ENCODE assay signal across 8 mouse cellular contexts in genomic region chrX:153723110-153723916, GRCm38 (mm10). TPM values are rescaled to one million over a fixed set of nuclear protein-coding genes. Genes with fewer than 3 reads are reported as not detected.
DNase-seq lines count a peak whose midpoint lies in the region; ATAC-seq and TF ChIP-seq lines count a peak whose summit lies in the region.

Gene Nbdy, plus strand, starts transcription at chrX:153723590.

- DNase-seq in 3T3-L1 (ENCODE audit: low read depth, low spot score), result peak; percentile 80
- DNase-seq in adrenal gland, postnatal 4 days (ENCODE audit: low spot score in 2 of 2), result peak in 1 of 2 experiments; percentile 10
- peak; percentile 89 for DNase-seq in embryonic facial prominence, embryonic 14.5 days (ENCODE audit: low spot score)
- DNase-seq in heart, adult 2 months, result peak; percentile 66 to 68
- DNase-seq in kidney, adult 2 months, result peak; percentile 66
- peak; percentile 66 for DNase-seq in limb, embryonic 10.5 days (ENCODE audit: low spot score)
- DNase-seq in midbrain, embryonic 11.5 days (ENCODE audit: low spot score, missing footprints), result peak; percentile 94
- peak; percentile 49 for DNase-seq in right cerebral cortex, postnatal 4 days

- peak; percentile 96 for ATAC-seq in embryonic facial prominence, embryonic 14.5 days (ENCODE audit: low read depth)
- ATAC-seq in midbrain, embryonic 11.5 days (ENCODE audit: low FRiP score), result peak; percentile 87

- TF ChIP-seq EP300 in heart, adult 2 months (IDR thresholded peaks at IDR 0.05; ENCODE audit: insufficient read depth, low read depth, low read length), result no peak

- peak; percentile 64 for TF ChIP-seq POLR2A in heart, adult 2 months (IDR thresholded peaks at IDR 0.05; ENCODE audit: insufficient read depth, low read depth, low read length)
- TF ChIP-seq POLR2A in kidney, adult 2 months (IDR thresholded peaks at IDR 0.05; ENCODE audit: low read depth, low read length), result no peak

- no peak for TF ChIP-seq CTCF in heart, adult 2 months (IDR thresholded peaks at IDR 0.05)
- TF ChIP-seq CTCF in kidney, adult 2 months (conservative IDR thresholded peaks at IDR 0.05; ENCODE audit: insufficient read depth, insufficient read length, low read depth, low read length), result no peak

- intact Hi-C loops in heart, adult 2 months (cut with DNase I), result no loop called here

- H3K79me2 ChIP-seq in heart, adult 2 months (replicated peaks; ENCODE audit: control insufficient read depth, insufficient read depth, low read length), result no peaks in the 10 kb centered on the region

- H3K4me2 ChIP-seq in embryonic facial prominence, embryonic 14.5 days (ENCODE audit: low read depth, low read length), result peak within 1 kb of the TSS; percentile 56
- H3K4me2 ChIP-seq in midbrain, embryonic 11.5 days, result peak within 1 kb of the TSS; percentile 48

- no peaks in the 10 kb centered on the region for H3K4me1 ChIP-seq in embryonic facial prominence, embryonic 14.5 days (ENCODE audit: control insufficient read depth, insufficient read depth, low read length)
- no peaks in the 10 kb centered on the region for H3K4me1 ChIP-seq in heart, adult 2 months (ENCODE audit: control insufficient read depth, insufficient read depth, low read length)
- H3K4me1 ChIP-seq in kidney, adult 2 months (ENCODE audit: control insufficient read depth, insufficient read depth, low read length), result no peaks in the 10 kb centered on the region
- H3K4me1 ChIP-seq in limb, embryonic 10.5 days, result no peaks in the 10 kb centered on the region
- H3K4me1 ChIP-seq in midbrain, embryonic 11.5 days (ENCODE audit: control insufficient read depth, insufficient read depth, low read length), result no peaks in the 10 kb centered on the region; the same call in 1 of the 2 replicates

- 0 out of 2 replicates have a peak, but pooled peaks cover 4% of the 10 kb centered on the region for H3K36me3 ChIP-seq in embryonic facial prominence, embryonic 14.5 days (ENCODE audit: control insufficient read depth, insufficient read depth, low read length)
- no peaks in the 10 kb centered on the region; the same call in 1 of the 2 replicates for H3K36me3 ChIP-seq in heart, adult 2 months (ENCODE audit: control insufficient read depth, insufficient read depth, low read length)
- no peaks in the 10 kb centered on the region for H3K36me3 ChIP-seq in kidney, adult 2 months (ENCODE audit: control insufficient read depth, insufficient read depth, low read length)
- H3K36me3 ChIP-seq in limb, embryonic 10.5 days, result peaks cover 9% of the 10 kb centered on the region; the same call in 1 of the 2 replicates
- H3K36me3 ChIP-seq in midbrain, embryonic 11.5 days (ENCODE audit: control insufficient read depth, insufficient read depth, low read length), result no peaks in the 10 kb centered on the region

- no peaks in the 10 kb centered on the region for H3K27me3 ChIP-seq in embryonic facial prominence, embryonic 14.5 days (replicated peaks; ENCODE audit: control insufficient read depth, insufficient read depth, low read length)
- H3K27me3 ChIP-seq in heart, adult 2 months (ENCODE audit: control insufficient read depth, insufficient read depth, low read length), result no peaks in the 10 kb centered on the region
- no peaks in the 10 kb centered on the region for H3K27me3 ChIP-seq in kidney, adult 2 months (replicated peaks; ENCODE audit: control insufficient read depth, insufficient read depth, low read length)
- peaks cover 10% of the 10 kb centered on the region; the same call in 1 of the 2 replicates for H3K27me3 ChIP-seq in limb, embryonic 10.5 days (ENCODE audit: low read depth, poor library complexity, severe bottlenecking)
- H3K27me3 ChIP-seq in midbrain, embryonic 11.5 days (ENCODE audit: control insufficient read depth, insufficient read depth, low read length), result no peaks in the 10 kb centered on the region

- WGBS in embryonic facial prominence, embryonic 14.5 days, result 17% methylated on average over 28 of the region's 32 CpGs
- WGBS in heart, adult 2 months, result 13% methylated on average over 32 of the region's 32 CpGs
- WGBS in kidney, adult 2 months, result under 1% methylated on average over 32 of the region's 32 CpGs
- WGBS in limb, embryonic 10.5 days, result 13% methylated on average over 32 of the region's 32 CpGs
- 18% methylated on average over 32 of the region's 32 CpGs for WGBS in midbrain, embryonic 11.5 days

- H3K4me3 ChIP-seq in embryonic facial prominence, embryonic 14.5 days (ENCODE audit: low read depth, low read length), result peak within 1 kb of the TSS; percentile 52
- peak within 1 kb of the TSS; percentile 58 for H3K4me3 ChIP-seq in heart, adult 2 months
- peak within 1 kb of the TSS; percentile 99 for H3K4me3 ChIP-seq in kidney, adult 2 months (ENCODE audit: insufficient read depth, low read depth, low read length)
- peak within 1 kb of the TSS; percentile 59 for H3K4me3 ChIP-seq in limb, embryonic 10.5 days
- H3K4me3 ChIP-seq in midbrain, embryonic 11.5 days (ENCODE audit: low read depth, low read length), result peak within 1 kb of the TSS; percentile 53

- H3K9ac ChIP-seq in embryonic facial prominence, embryonic 14.5 days (ENCODE audit: low read depth, low read length), result peak within 1 kb of the TSS; percentile 74
- H3K9ac ChIP-seq in heart, adult 2 months (ENCODE audit: low read depth, low read length), result peak within 1 kb of the TSS; percentile 67
- H3K9ac ChIP-seq in midbrain, embryonic 11.5 days (ENCODE audit: low read length), result peak within 1 kb of the TSS; percentile 69

- no peaks in the 10 kb centered on the region for H3K9me3 ChIP-seq in embryonic facial prominence, embryonic 14.5 days (ENCODE audit: control insufficient read depth, low read length)
- no peaks in the 10 kb centered on the region for H3K9me3 ChIP-seq in limb, embryonic 10.5 days (replicated peaks)
- no peaks in the 10 kb centered on the region for H3K9me3 ChIP-seq in midbrain, embryonic 11.5 days (ENCODE audit: control insufficient read depth, low read length)

- H3K27ac ChIP-seq in embryonic facial prominence, embryonic 14.5 days (replicated peaks; ENCODE audit: low read depth, low read length), result peak within 1 kb of the TSS; percentile 87
- H3K27ac ChIP-seq in heart, adult 2 months, result peak within 1 kb of the TSS; percentile 54
- peak within 1 kb of the TSS; percentile 43 for H3K27ac ChIP-seq in kidney, adult 2 months (ENCODE audit: insufficient read depth, low read depth, low read length)
- peak within 1 kb of the TSS; percentile 89 for H3K27ac ChIP-seq in limb, embryonic 10.5 days
- peak within 1 kb of the TSS; percentile 71 for H3K27ac ChIP-seq in midbrain, embryonic 11.5 days (ENCODE audit: low read depth, low read length)

RNA-seq across cellular contexts. Expression of gene Nbdy, which starts in this region (rescaled TPM):
- total RNA-seq in adrenal gland, postnatal 4 days (2021), result 10 to 100 TPM; 72.9 to 76.0 TPM
- polyA plus RNA-seq in embryonic facial prominence, embryonic 14.5 days (2014; fragmentation: Nextera tagmentation; extraction: Ambion mirVana), result 120 and 124 TPM in 2 replicates
- 10 to 100 TPM; 19.7 to 24.2 TPM for total RNA-seq in heart, adult 2 months (2021)
- 34.6 and 56.9 TPM in 2 replicates for polyA plus RNA-seq in heart, adult 2 months (2012; rRNA removed)
- polyA plus RNA-seq in kidney, adult 2 months (2012; rRNA removed), result 33.3 and 36.1 TPM in 2 replicates
- 66.6 and 73.0 TPM in 2 replicates for polyA plus RNA-seq in limb, embryonic 10.5 days (2016; fragmentation: Nextera tagmentation; extraction: Ambion mirVana)
- 66.4 and 75.2 TPM in 2 replicates for polyA plus RNA-seq in midbrain, embryonic 11.5 days (2014; fragmentation: Nextera tagmentation; extraction: Ambion mirVana)
